Mouse (Mus musculus): Measurements from ENCODE around the gene Rpl24.
A peak's percentile ranks its signal among the peaks of the same experiment; 100 is the strongest.

DNA sequence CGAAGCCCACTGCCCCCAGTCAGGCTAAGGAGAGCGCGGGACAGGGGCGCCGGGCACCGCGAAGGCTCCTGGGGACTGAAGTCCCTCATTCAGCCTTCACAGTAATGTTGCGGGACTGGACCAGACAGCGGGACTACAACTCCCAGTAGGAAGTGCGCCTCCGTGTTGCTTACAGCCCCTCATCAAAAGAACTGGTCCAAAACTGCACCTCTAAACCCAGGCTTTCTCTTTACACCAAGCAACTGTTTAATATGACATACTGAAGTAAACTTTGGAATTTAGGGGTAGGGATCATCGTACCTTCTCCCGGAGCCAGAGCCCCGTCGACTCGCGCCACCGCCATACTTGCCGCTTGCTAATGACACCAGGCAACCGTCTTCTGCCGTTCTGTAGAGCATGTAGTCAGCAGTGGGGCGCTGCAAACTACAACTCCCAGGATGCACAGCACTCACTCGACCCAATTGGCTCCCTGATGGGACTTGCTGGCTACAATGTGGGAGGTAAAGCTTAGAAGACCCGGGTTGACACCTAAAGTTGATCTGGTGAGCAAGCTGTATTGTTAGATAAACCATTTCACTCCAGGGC is 31.5 kb upstream of the Rpl24 start, which contains the start of gene Cep97:
- TF ChIP-seq CTCF (IDR thresholded peaks at IDR 0.05; ENCODE audit: borderline replicate concordance, insufficient read depth, low read length) = no peak
- peak; percentile 61 for TF ChIP-seq POLR2A (IDR thresholded peaks at IDR 0.05; ENCODE audit: low read depth, low read length)

Measured in embryonic fibroblast, embryonic 13.5 days (primary cell).